ENCODE assay signal across 14 mouse cellular contexts in the genomic region with DNA sequence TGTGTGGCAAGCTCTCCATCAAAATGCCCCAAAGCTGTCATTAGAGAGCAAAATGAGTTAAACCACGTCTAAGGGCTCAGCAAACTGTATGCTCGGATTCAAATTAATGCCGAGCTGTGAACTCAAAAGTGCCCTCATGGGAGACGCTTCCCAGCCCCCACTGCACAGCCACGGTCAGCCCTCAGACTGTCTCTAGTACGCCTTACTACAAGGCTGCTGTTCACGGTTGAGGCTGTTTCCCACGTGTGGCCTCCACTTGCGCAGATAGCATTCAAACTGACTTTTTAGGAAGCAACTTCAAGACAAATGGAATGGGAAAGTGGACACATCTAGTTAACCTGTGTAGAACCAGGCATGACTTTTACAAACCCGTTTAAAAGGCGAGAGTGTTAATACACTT.
DNase-seq lines count a peak whose midpoint lies in the region; ATAC-seq and TF ChIP-seq lines count a peak whose summit lies in the region.
"Had no signal": no experiment of that assay in that cellular context is flagged by ENCODE, and none has a peak within 500 bp of the region (broad histone marks: within the 10 kb centered on the region; RNA-seq: fewer than 3 reads in every experiment).

No protein-coding gene starts in this region.

- no peaks in the 10 kb centered on the region for H3K36me3 ChIP-seq in hindbrain, embryonic 12.5 days
- H3K36me3 ChIP-seq in hindbrain, postnatal 0 days (ENCODE audit: insufficient read depth, low read length) = no peaks in the 10 kb centered on the region
- no peaks in the 10 kb centered on the region for H3K36me3 ChIP-seq in embryonic facial prominence, embryonic 14.5 days (ENCODE audit: control insufficient read depth, insufficient read depth, low read length)
- H3K36me3 ChIP-seq: forebrain, embryonic 12.5 days; intestine, embryonic 15.5 days had no signal

- WGBS in hindbrain, embryonic 12.5 days = 45% methylated on average over 11 of the region's 11 CpGs
- WGBS in hindbrain, postnatal 0 days = 48% methylated on average over 11 of the region's 11 CpGs
- 20% methylated on average over 11 of the region's 11 CpGs for WGBS in embryonic facial prominence, embryonic 14.5 days

- no peak for DNase-seq in hindbrain, postnatal 0 days (ENCODE audit: low spot score)
- DNase-seq in ovary, postnatal 36 days (ENCODE audit: low spot score) = peak; percentile 5
- no peak for DNase-seq in ovary, adult 18-20 months (ENCODE audit: low spot score)
- peak; percentile 24 for DNase-seq in embryonic facial prominence, embryonic 14.5 days (ENCODE audit: low spot score)
- peak; percentile 26 for DNase-seq in retina, postnatal 1 day
- no peak for DNase-seq in B cell, adult 2 months
- DNase-seq in T-cell, adult 2 months (ENCODE audit: low spot score) = no peak
- DNase-seq: cerebellum, adult 11-12 months; lung, postnatal 36 days; right cerebral cortex, adult 18-20 months had no signal

- no peak overlapping the region for H3K9ac ChIP-seq in hindbrain, embryonic 12.5 days
- H3K9ac ChIP-seq in hindbrain, postnatal 0 days (replicated peaks; ENCODE audit: low read length) = no peak overlapping the region
- no peak overlapping the region for H3K9ac ChIP-seq in embryonic facial prominence, embryonic 14.5 days (ENCODE audit: low read depth, low read length)
- H3K9ac ChIP-seq: forebrain, embryonic 12.5 days; intestine, embryonic 15.5 days had no signal

- H3K4me1 ChIP-seq in hindbrain, embryonic 12.5 days = peaks cover 6% of the 10 kb centered on the region; the same call in 1 of the 2 replicates
- H3K4me1 ChIP-seq in hindbrain, postnatal 0 days (ENCODE audit: insufficient read depth, low read length) = no peaks in the 10 kb centered on the region
- peaks cover 6% of the 10 kb centered on the region; the same call in 1 of the 2 replicates for H3K4me1 ChIP-seq in embryonic facial prominence, embryonic 14.5 days (ENCODE audit: control insufficient read depth, insufficient read depth, low read length)
- H3K4me1 ChIP-seq: intestine, embryonic 15.5 days had no signal

- no peaks in the 10 kb centered on the region for H3K27me3 ChIP-seq in hindbrain, embryonic 12.5 days
- H3K27me3 ChIP-seq in hindbrain, postnatal 0 days (ENCODE audit: insufficient read depth, low read length) = no peaks in the 10 kb centered on the region
- no peaks in the 10 kb centered on the region for H3K27me3 ChIP-seq in embryonic facial prominence, embryonic 14.5 days (replicated peaks; ENCODE audit: control insufficient read depth, insufficient read depth, low read length)
- H3K27me3 ChIP-seq: forebrain, embryonic 12.5 days; intestine, embryonic 15.5 days had no signal

- TF ChIP-seq CTCF in hindbrain, postnatal 0 days (IDR thresholded peaks at IDR 0.05; ENCODE audit: low read depth) = no peak

- H3K4me3 ChIP-seq in hindbrain, embryonic 12.5 days = no peak overlapping the region
- no peak overlapping the region for H3K4me3 ChIP-seq in hindbrain, postnatal 0 days (ENCODE audit: low read length)
- H3K4me3 ChIP-seq in embryonic facial prominence, embryonic 14.5 days (ENCODE audit: low read depth, low read length) = no peak overlapping the region
- H3K4me3 ChIP-seq: forebrain, embryonic 12.5 days; intestine, embryonic 15.5 days; myocyte had no signal

- H3K4me2 ChIP-seq in hindbrain, embryonic 12.5 days (replicated peaks) = peak overlapping the region; percentile 21; the same call in 1 of the 2 replicates
- no peak overlapping the region for H3K4me2 ChIP-seq in hindbrain, postnatal 0 days (ENCODE audit: low read depth, low read length)
- no peak overlapping the region for H3K4me2 ChIP-seq in embryonic facial prominence, embryonic 14.5 days (ENCODE audit: low read depth, low read length)
- H3K4me2 ChIP-seq: forebrain, embryonic 12.5 days; intestine, embryonic 15.5 days had no signal

- no peaks in the 10 kb centered on the region for H3K9me3 ChIP-seq in hindbrain, embryonic 12.5 days (replicated peaks)
- no peaks in the 10 kb centered on the region for H3K9me3 ChIP-seq in hindbrain, postnatal 0 days (ENCODE audit: low read length)
- no peaks in the 10 kb centered on the region for H3K9me3 ChIP-seq in embryonic facial prominence, embryonic 14.5 days (ENCODE audit: control insufficient read depth, low read length)
- H3K9me3 ChIP-seq: forebrain, embryonic 12.5 days; intestine, embryonic 15.5 days had no signal

- no peak for ATAC-seq in hindbrain, embryonic 12.5 days (ENCODE audit: low FRiP score)
- ATAC-seq in hindbrain, postnatal 0 days = no peak
- no peak for ATAC-seq in embryonic facial prominence, embryonic 14.5 days (ENCODE audit: low read depth)
- ATAC-seq: intestine, embryonic 15.5 days had no signal

- no peak overlapping the region for H3K27ac ChIP-seq in hindbrain, embryonic 12.5 days
- no peak overlapping the region for H3K27ac ChIP-seq in hindbrain, postnatal 0 days
- H3K27ac ChIP-seq in embryonic facial prominence, embryonic 14.5 days (replicated peaks; ENCODE audit: low read depth, low read length) = no peak overlapping the region
- H3K27ac ChIP-seq: forebrain, embryonic 12.5 days; intestine, embryonic 15.5 days had no signal

Comparison
In these comparisons a context has a peak if more than half of its experiments do, and no peak if none do; other contexts are left out.
1. DNase-seq: peak in ovary, postnatal 36 days (single experiment), embryonic facial prominence, embryonic 14.5 days (single experiment) and retina, postnatal 1 day (single experiment); none in hindbrain, postnatal 0 days (single experiment), ovary, adult 18-20 months (single experiment), B cell, adult 2 months (0 of 2) and T-cell, adult 2 months (single experiment).